Mouse (Mus musculus): ENCODE data around the gene Ttc28.

Ttc28 gene

GRCm38 (mm10) chr5:111007136-111007500 lies 127.5 kb downstream of the Ttc28 start:
- no peak for DNase-seq (ENCODE audit: low spot score in 2 of 2)

GRCm38 (mm10) chr5:111007900-111008299 lies 128.3 kb downstream of the Ttc28 start:
- no peak for DNase-seq (ENCODE audit: low spot score in 2 of 2)

GRCm38 (mm10) chr5:111008431-111008830 lies 128.8 kb downstream of the Ttc28 start:
- DNase-seq (ENCODE audit: low spot score in 2 of 2), result no peak

DNA sequence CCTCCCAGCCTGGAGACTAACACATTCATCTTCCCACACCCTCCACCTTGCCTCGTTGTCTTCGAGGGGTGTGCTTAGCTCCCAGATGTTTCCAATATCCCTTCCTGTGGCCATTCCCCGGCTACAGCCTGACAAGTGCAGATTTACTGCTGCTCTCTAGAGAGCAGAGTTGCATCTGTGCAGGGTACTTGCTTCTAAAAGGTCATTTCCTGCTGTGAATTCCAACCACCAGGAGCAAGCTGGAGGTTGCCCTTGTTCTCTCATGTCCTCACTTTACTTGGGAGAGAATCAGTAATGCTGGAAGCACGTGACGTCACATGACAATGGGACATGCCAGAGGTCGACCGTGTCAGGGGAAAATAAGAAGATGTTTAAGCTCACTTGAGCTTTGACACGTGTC lies 131.7 kb downstream of the Ttc28 start:
- DNase-seq (ENCODE audit: low spot score in 2 of 2), result no peak

DNA sequence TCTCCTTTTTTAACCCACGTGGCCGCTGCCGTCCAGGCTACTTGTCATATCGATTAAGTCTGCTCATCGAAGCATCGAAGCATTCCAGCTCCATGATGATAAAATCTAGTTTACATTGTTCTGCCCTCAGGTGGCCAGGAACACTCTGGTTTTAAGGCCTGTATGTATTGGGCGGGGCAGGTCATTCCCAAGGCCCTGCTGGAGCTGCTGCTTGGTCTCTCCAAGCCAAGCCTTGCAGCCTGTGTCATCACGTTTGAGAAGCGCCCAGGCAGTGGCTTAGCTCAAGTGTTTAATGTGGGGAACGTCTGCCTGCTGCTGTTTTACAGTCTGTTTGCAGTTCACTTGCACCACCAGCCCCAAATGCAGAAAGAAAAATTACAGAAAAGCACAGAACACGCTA lies 132.5 kb downstream of the Ttc28 start:
- DNase-seq (ENCODE audit: low spot score in 2 of 2), result no peak

GRCm38 (mm10) chr5:111012587-111012986 lies 133.0 kb downstream of the Ttc28 start:
- DNase-seq (ENCODE audit: low spot score in 2 of 2), result no peak

DNA sequence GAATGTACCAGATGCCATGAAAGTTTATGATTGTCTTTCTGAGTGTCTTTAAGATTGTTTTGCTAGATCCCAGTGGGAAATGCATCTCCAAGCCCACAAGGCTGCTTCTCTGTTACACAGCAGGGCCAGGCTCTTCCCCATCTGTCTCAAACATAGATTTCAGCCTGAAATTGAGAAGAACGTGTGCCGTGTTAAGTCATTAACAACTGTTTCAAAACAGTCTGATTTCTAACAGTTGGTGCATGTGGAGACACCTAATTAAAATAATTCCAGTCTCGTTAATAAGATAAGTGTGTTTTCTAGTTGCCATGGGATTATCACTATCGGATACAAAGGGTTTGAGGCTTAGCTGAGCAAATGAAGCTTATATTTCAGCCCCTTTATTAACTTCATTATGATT lies 135.4 kb downstream of the Ttc28 start:
- DNase-seq (ENCODE audit: low spot score in 2 of 2), result no peak

GRCm38 (mm10) chr5:111017319-111017718 lies 137.7 kb downstream of the Ttc28 start:
- no peak for DNase-seq (ENCODE audit: low spot score in 2 of 2)

- DNase-seq (ENCODE audit: low spot score in 2 of 2), result no peak
These were observed 142.7 kb downstream of the Ttc28 start for GRCm38 (mm10) chr5:111022339-111022738.

GRCm38 (mm10) chr5:111022940-111023339 lies 143.3 kb downstream of the Ttc28 start:
- no peak for DNase-seq (ENCODE audit: low spot score in 2 of 2)

DNA sequence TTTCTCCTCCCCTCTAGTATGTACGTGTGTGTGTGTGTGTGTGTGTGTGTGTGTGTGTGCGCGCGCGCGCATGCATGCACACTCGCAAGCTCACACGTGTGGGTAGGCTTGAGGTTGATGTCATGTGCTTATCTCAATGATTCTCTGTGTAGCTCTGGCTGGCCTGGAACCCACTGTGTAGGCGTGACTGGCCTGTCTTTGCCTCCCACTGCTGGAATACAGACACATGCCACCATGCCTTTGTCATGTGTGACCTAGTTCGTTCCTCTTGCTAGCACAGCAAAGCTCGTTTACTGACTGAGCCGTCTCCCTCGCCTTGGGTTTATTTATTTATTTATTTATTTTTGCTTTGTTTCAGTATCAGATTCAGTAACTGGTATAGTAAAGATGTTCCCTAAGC lies 145.0 kb downstream of the Ttc28 start:
- no peak for DNase-seq (ENCODE audit: low spot score in 2 of 2)

DNA sequence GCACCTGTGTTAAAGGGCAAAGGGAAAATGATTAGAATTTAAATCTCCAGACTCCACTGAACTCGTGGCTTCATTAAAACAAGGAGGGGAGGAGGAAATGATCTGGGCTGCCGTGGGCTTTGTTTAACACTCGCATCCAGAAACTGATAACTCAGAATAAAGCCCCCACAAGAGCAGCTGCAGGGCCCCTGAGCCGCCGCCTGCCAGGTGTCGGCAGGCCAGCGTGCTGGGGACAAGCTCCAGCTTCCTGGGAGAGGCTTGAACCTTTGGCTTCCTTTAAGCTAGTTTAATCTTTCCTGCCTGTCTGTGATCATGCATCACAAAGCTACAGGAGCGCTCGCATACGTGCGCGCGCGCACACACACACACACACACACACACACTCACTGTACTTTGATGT lies 145.9 kb downstream of the Ttc28 start:
- no peak for DNase-seq (ENCODE audit: low spot score in 2 of 2)

DNA sequence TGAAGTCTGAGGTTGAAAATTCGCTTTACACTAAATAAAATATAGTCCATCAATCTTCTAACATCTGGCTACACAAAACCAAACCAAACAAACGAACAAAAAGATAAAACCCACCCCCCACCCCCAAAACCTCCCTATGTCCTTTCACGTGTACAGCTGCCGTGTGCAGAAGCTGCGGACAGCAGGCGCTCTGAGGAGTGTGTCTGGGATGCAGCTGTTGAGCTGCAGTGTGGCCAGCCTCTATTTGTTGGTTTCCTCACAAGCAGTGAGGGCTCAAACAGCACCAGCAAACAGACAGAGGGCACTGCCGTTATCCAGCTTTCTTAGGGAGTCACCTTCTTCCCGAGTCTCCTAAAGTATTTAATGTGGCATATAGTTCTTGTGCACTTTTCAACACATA lies 146.6 kb downstream of the Ttc28 start:
- no peak for DNase-seq (ENCODE audit: low spot score in 2 of 2)

GRCm38 (mm10) chr5:111028340-111028739 lies 148.7 kb downstream of the Ttc28 start:
- DNase-seq (ENCODE audit: low spot score in 2 of 2), result no peak

DNA sequence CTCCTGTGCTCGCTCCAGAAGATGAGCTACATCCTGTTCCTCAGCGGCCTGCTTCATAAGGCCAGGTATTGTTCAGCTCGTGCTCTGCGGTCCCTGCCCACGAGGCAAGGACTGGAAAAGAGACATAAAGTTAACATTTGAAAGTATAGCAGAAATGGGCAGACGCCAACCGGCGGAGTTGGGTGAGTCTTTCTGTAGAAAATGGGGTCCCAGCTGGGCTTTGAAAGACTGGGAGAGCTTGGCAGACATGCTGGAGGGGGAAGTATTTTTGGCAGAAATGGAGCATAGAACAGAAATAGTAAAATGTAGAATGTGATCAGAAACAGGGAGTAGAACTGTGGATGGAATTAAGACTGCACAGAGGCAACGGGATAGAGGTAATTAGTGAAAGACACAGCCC lies 149.3 kb downstream of the Ttc28 start:
- DNase-seq (ENCODE audit: low spot score in 2 of 2), result no peak

DNA sequence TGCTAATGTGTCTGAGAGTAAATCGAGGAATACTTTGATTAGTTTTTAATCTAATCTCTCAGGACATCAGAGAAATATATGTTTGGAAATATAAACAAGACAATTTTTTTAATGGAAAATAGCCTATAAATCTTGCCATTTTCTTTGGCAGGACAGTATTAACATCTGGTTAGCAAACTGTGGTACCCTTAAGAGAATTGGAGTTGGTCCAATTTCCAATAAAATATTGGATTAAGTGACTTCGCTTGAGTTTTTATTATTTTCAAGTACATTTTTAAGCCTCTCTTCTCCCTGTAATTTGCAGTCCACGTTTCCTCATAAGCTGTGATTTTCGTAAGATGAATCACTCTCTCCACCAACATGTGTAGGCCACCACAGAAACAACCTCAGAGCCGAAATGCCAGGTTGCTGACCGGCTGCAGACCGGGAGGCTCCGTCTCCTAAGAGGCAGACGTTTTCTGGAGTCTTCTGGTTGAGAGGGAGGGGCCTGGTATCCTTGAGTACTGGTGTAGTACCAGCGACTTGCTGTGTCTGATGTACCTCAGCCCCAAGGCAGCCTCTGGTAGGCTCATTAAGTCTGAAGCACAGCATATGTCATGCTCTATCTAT lies 153.2 kb downstream of the Ttc28 start:
- no peak for DNase-seq (ENCODE audit: low spot score in 2 of 2)

GRCm38 (mm10) chr5:111033489-111033888 lies 153.9 kb downstream of the Ttc28 start:
- no peak for DNase-seq (ENCODE audit: low spot score in 2 of 2)

DNA sequence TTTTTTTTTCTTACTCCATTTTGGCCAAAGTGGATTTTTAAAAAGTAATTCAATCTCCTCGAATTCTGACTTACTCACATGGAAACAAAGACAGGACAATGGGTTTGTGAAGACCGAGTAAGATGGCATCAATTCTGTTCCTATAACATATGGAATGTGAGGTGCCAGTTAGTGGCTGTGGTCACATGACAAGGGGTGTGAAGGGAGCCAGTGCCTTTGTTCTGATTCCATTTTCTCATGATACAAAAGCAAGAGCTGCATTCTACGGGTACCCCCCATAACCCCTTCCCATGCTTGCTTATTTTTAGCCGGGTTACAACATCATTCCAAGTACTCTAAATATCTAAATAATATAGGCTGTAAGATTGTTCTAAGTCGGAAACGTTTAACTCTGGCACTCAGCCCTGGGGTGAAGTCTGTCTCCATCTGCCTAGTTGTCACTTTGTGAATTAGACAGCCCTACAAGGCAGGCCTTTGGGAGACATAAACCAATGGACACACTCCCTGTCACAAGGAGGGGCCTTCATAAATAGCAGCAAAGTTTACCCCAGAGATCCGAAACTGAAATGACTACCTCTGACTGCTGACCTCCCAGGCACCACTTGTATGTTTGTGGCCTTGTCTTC lies 157.6 kb downstream of the Ttc28 start:
- DNase-seq (ENCODE audit: low spot score in 2 of 2), result no peak

GRCm38 (mm10) chr5:111039771-111040170 lies 160.2 kb downstream of the Ttc28 start:
- no peak for DNase-seq (ENCODE audit: low spot score in 2 of 2)

DNA sequence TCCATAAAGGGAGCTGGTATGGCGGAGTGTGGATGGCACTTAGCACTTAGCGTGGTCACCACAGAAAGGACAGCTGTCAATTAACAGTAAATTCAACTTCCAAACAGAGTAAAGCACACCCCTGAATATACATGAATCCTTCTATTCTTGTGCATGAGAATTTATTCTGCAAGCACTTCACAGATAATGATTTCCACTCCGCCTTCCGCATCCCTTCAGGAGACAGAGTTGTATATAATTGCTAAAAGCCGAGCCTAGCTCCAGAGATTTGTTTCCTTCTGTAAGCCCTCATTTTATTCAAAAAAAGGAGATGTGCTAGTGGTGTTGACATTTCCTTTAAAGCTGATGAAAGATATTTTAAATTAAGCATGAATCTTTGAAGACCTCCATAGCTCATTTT lies 162.3 kb downstream of the Ttc28 start:
- no peak for DNase-seq (ENCODE audit: low spot score in 2 of 2)

DNA sequence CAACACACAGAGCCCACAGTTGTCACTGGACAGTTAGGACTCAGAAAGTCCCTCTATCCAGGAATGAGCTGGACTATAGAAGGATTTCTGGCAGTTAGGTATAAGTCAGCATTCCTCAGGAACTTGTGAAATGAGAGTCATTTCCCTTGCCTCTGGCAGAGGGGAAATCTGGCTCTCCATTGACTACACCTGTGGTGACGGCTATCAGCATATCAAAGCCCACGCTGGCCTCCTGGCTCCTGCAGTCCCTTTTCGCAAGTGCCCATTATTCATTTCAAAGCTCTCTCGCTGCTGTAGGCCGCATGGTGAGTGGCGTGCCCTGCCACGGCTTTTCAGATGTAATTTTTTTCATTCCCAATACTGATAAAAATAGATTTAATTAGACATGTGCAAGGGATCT lies 164.6 kb downstream of the Ttc28 start:
- DNase-seq (ENCODE audit: low spot score in 2 of 2), result no peak

GRCm38 (mm10) chr5:111046359-111046758 lies 166.8 kb downstream of the Ttc28 start:
- DNase-seq (ENCODE audit: low spot score in 2 of 2), result no peak

DNA sequence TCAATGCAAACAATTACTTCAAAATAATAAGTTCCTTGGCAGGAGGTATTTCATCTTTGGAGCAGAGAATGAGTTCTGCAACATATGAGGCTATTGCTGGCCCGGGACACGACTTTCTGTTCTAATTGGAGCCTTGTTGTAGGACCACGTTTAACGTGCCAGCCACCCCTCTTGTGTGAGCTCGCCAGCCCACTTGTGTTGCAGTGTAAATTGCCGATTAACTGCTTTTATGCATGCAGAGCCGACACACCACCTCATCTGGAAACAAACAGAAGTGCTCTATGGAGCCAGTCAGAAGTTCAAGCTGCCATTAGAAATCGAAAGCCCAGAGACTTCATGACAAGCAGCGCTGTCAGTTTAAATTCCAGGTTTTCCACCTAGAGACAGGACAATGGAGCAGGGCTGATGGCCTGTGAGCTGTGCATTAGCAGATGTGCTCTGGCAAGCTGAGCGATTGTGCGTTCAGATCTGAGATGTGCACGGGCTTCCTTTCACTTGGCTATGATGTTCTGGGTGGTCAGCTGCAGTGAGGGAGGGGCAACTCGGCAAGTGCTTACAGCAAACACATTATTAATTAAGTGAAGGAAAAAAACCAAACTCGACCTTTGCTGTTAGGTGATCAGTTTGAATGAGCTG lies 167.4 kb downstream of the Ttc28 start:
- no peak for DNase-seq (ENCODE audit: low spot score in 2 of 2)

- no peak for DNase-seq (ENCODE audit: low spot score in 2 of 2)
These were observed 168.4 kb downstream of the Ttc28 start for GRCm38 (mm10) chr5:111048036-111048435.
